Mouse (Mus musculus): ENCODE measurements around the gene Rbms3. TPM values are rescaled to one million over a fixed set of nuclear protein-coding genes. Genes with fewer than 3 reads are reported as not detected.

Rbms3 gene
- total RNA-seq, 2 experiments from 2014 or later, result 47.3 to 59.2 TPM

- DNase-seq (ENCODE audit: low spot score in 2 of 2), result no peak
Observed at GRCm38 (mm10) chr9:116857861-116858595, 771.7 kb downstream of the Rbms3 start.

GRCm38 (mm10) chr9:116857151-116857550, 772.6 kb downstream of the Rbms3 start:
- DNase-seq (ENCODE audit: low spot score in 2 of 2), result no peak

- no peak for DNase-seq (ENCODE audit: low spot score in 2 of 2)
Observed at GRCm38 (mm10) chr9:116855744-116856143, 774.0 kb downstream of the Rbms3 start.

- no peak for DNase-seq (ENCODE audit: low spot score in 2 of 2)
Observed at GRCm38 (mm10) chr9:116848905-116849304, 780.8 kb downstream of the Rbms3 start.

- DNase-seq (ENCODE audit: low spot score in 2 of 2), result no peak
Observed at GRCm38 (mm10) chr9:116848166-116848565, 781.5 kb downstream of the Rbms3 start.

GRCm38 (mm10) chr9:116847241-116848135, 782.2 kb downstream of the Rbms3 start:
- DNase-seq (ENCODE audit: low spot score in 2 of 2), result no peak

- DNase-seq (ENCODE audit: low spot score in 2 of 2), result no peak
Observed at GRCm38 (mm10) chr9:116834949-116835348, 794.8 kb downstream of the Rbms3 start.

GRCm38 (mm10) chr9:116833677-116834076, 796.0 kb downstream of the Rbms3 start:
- DNase-seq (ENCODE audit: low spot score in 2 of 2), result no peak

- DNase-seq (ENCODE audit: low spot score in 2 of 2), result no peak
Observed at GRCm38 (mm10) chr9:116832822-116833221, 796.9 kb downstream of the Rbms3 start.

- DNase-seq (ENCODE audit: low spot score in 2 of 2), result no peak
Observed at GRCm38 (mm10) chr9:116831386-116831785, 798.3 kb downstream of the Rbms3 start.

- no peak for DNase-seq (ENCODE audit: low spot score in 2 of 2)
Observed at GRCm38 (mm10) chr9:116829929-116830328, 799.8 kb downstream of the Rbms3 start.

- DNase-seq (ENCODE audit: low spot score in 2 of 2), result no peak
Observed at GRCm38 (mm10) chr9:116821601-116822000, 808.1 kb downstream of the Rbms3 start.

- DNase-seq (ENCODE audit: low spot score in 2 of 2), result no peak
Observed at GRCm38 (mm10) chr9:116817196-116817595, 812.5 kb downstream of the Rbms3 start.

GRCm38 (mm10) chr9:116814495-116815094, 815.1 kb downstream of the Rbms3 start:
- DNase-seq (ENCODE audit: low spot score in 2 of 2), result no peak

GRCm38 (mm10) chr9:116813396-116813795, 816.3 kb downstream of the Rbms3 start:
- DNase-seq (ENCODE audit: low spot score in 2 of 2), result no peak

GRCm38 (mm10) chr9:116809260-116809659, 820.5 kb downstream of the Rbms3 start:
- no peak for DNase-seq (ENCODE audit: low spot score in 2 of 2)

- DNase-seq (ENCODE audit: low spot score in 2 of 2), result no peak
Observed at GRCm38 (mm10) chr9:116808401-116808800, 821.3 kb downstream of the Rbms3 start.

- DNase-seq (ENCODE audit: low spot score in 2 of 2), result no peak
Observed at GRCm38 (mm10) chr9:116807166-116808081, 822.3 kb downstream of the Rbms3 start.

GRCm38 (mm10) chr9:116803292-116803731, 826.4 kb downstream of the Rbms3 start:
- DNase-seq (ENCODE audit: low spot score in 2 of 2), result no peak

- DNase-seq (ENCODE audit: low spot score in 2 of 2), result no peak
Observed at GRCm38 (mm10) chr9:116802602-116803001, 827.1 kb downstream of the Rbms3 start.
